Mouse (Mus musculus): ENCODE results near the gene Itgam.
"Not testable (repeated sequence)": the region's sequence is repeated elsewhere in the genome, so short reads cannot be mapped to it uniquely, and the experiment has no call there.

- not testable (repeated sequence) for TF ChIP-seq HCFC1 (IDR thresholded peaks at IDR 0.05; ENCODE audit: borderline replicate concordance, insufficient read depth, low read length); CHD2 (IDR thresholded peaks at IDR 0.05; ENCODE audit: low read depth, low read length); ZC3H11A (IDR thresholded peaks at IDR 0.05; ENCODE audit: borderline replicate concordance, low read depth, low read length); ZNF384 (IDR thresholded peaks at IDR 0.05; ENCODE audit: low read depth, low read length)
Measured at GRCm38 (mm10) chr7:128016134-128016533, 46.3 kb upstream of the Itgam start.
